Mouse (Mus musculus) v-Abl transformed pro-B cells (cell line): ENCODE measurements around the gene Med14.

Experiments used
- in situ Hi-C, 2 experiments: fragments of 400-800 bp; cut with MboI; formaldehyde crosslinking; loops; one replicate each; pipeline ENCODE4 v1.15.1; 2025; ENCODE audit not compliant: unreplicated experiment in 2 of 2

Med14 gene

DNA sequence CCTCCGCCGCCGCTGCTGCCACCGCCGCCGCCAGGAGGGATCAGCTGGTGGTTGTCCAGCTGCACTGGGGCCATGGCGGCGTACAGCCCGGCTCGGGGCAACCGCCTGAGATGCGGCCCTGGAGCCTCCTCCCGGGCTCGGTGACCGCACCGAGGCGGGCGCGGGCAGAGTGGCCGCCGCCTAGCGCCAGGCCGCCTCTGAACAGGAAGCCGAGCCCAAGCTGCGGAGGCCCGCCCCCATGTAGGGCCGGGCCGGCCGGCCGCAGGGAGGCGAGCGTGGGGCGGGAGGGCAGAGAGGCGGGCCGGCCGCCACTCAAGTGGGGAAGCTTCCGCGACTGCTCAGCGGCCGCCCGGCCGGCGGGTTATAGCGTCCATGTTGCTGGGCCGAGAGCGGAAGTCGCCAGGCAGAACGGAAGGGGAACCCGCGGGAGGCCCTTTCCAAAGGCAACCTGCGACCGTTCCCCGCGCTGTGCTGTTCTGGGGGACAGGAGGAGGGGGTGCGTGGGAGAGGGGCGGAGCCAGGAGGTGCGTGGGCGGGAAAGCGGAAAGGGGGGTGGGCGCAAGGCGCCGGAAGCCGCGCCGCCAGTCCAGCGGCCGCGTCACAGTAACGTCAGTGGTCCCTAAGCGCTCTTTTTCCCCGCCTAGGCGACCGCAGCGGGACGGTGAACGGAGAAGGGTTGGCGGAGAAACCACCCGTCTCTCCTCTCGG lies at the start of gene Med14:
Med14 (minus strand) TSS at position 448 of the 708 bp plus-strand sequence.
- in situ Hi-C loops, result no loop called here

- in situ Hi-C loops, result no loop called here
These were observed 38.7 kb upstream of the Med14 start for GRCm38 (mm10) chrX:12800559-12800958.

DNA sequence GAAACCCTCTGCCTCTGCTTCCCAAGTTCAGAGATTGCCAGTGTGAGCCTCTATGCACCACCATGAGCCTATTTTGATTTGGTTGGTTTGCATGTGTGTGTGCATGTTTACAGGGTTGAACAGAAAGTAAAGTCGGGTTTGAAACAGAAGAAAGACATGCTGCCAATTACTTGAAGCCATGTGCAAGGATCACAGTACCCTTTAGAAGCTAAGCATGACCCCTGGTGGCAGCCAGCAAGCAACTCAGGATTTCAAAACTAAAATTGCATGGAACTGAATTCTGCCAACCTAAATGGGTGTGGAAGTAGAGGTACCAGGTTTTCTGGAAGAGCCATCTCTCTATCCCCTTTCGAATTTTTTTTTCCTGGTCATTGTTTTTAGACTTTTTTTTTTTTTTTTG lies 33.0 kb upstream of the Med14 start:
- in situ Hi-C loops, result loop anchor here (5.0 kb wide), 1 partner anchor 118 kb away; no protein-coding TSS in a partner anchor

DNA sequence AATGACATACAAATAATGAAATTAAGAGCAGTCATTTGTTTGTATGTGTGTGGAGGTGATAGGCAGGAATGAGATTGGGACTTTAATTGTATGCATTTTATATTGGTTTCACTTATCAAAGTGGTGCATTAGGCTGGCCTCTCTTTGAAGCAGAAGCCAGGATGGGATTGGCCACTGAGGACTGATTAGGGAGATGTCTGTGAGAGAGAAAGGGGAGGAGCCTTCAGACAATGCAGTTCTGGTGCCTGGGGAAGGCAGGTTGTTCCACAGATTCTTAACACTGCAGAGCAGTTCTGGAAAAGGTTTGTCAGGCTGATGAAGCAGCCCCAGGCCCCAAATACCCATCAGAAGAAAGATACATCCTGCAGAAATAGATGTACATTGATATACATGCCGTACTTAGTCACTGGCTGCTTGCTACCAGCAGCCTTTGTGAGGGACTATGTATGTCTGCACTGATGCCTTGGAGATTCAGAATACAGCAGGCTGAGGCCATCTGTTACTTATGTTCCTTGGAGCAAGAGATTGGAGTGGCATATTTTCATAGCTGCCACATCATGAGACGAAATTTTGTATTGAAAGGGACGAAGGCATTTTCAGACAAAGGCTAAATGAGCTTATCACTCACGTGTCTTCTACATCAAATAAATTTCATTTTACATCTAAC lies 29.9 kb upstream of the Med14 start:
- in situ Hi-C loops, result no loop called here

DNA sequence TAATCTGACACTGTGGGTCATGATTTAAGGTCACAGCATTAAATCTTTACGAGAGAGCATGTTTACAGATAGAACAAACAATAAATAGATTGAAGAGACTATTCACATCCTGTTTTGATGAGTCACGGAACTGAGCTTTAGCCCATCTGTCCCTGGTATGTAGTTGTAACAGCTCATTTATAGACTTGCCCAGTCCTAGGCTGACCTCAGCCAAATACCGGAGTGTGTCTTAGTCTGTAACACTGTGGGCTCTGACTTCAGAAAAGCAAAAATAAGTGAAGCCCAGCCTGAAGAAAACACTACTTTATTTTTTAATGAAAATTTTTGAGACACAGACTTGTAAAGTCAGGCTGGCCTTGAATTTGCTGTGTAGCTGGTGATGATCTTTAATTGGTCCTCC lies 11.4 kb upstream of the Med14 start:
- in situ Hi-C loops, result no loop called here

- in situ Hi-C loops, result no loop called here
These were observed 9.7 kb upstream of the Med14 start for GRCm38 (mm10) chrX:12771561-12771960.

GRCm38 (mm10) chrX:12768571-12768970 lies 6.7 kb upstream of the Med14 start:
- in situ Hi-C loops, result no loop called here

DNA sequence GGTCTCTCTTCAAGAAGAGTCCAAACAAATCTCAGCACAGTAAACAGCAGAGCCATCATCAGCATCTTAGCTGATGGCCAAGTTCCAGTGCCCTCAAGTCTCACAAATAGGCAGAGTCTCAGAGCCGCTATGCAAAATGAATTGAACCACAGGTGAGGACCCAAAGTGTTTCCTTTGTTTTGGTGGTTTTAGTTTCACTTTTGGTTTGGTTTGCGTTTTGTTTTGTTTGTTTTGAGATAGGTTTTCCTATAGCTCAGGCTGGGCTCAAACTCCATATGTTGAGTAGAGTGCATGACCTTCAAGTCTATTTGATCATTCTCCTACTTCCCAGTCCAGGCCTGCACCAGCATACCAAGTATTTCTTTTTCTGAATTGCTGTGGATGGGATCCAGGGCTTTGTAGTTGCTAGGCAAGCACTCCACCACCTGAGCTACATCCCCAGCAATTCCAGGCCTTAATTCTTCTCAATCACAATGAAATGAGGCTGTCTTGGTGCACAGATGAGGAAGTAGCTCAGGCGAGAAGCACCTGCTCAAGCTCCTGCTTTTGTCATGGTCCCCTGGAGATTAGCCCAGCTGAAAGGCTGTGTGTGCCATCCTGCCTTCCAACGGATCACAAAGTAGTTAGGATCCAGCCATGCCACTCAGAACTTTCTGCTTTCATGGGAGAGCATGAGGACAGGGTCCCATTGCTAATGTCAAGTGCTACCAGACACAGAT lies 5.1 kb upstream of the Med14 start:
- in situ Hi-C loops, result no loop called here

DNA sequence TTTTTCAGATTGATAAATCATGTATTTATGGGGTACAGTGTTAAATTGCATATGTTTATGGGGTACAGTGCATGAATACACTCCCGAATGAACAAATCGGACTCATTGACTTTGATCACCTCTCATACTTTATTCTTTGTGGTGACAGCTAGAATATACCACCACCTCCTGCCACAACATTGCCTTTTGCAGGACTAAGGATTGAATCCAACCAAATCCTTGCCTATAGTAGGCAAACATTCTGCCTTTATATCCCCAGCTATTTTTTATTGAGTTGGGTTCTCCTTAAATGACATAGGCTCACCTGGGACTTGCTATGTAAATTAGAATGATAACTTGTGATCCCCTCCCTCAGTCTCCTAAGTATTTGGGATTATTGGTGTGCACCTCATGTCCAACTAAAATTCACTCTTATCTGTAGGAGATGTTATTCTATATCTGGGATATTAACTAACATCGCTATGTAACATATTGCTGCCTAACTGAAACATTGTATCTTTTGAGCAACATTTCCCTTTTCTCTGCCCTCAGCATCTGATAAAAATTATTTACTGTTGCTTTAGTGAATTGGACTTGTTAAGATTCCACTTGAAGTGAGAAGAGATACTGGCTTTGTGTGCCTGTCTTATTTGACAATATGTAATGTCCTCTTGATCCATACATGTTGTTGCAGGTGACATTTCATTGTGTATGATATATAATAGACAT lies 1.4 kb upstream of the Med14 start:
- in situ Hi-C loops, result no loop called here

- in situ Hi-C loops, result no loop called here
These were observed 657 bp upstream of the Med14 start for GRCm38 (mm10) chrX:12762334-12763126.

GRCm38 (mm10) chrX:12761259-12761625 lies 631 bp downstream of the Med14 start:
- in situ Hi-C loops, result no loop called here

- in situ Hi-C loops, result no loop called here
These were observed 1.4 kb downstream of the Med14 start for GRCm38 (mm10) chrX:12760501-12760900.

DNA sequence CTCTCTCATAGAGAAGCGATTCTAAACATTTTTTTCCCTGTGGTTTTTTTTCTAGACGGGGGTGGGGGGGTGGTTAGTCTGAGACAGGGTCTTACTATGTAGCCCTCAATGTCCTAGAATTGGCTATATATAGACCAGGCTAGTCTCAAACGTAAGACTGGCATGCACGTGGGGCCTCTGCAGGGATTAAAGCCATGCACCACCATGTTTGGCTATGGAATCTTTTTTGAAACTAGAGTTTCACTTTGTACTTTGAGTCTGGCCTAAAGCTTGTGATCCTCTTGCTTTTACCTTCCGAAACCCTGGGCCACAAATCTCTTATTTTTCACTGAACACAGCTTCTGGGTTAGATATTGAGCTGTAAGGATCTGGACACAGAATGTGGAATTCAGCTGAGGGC lies 2.2 kb downstream of the Med14 start:
- in situ Hi-C loops, result no loop called here

GRCm38 (mm10) chrX:12747886-12748285 lies 14.0 kb downstream of the Med14 start:
- in situ Hi-C loops, result no loop called here

- in situ Hi-C loops, result no loop called here
These were observed 15.1 kb downstream of the Med14 start for GRCm38 (mm10) chrX:12746729-12747128.

DNA sequence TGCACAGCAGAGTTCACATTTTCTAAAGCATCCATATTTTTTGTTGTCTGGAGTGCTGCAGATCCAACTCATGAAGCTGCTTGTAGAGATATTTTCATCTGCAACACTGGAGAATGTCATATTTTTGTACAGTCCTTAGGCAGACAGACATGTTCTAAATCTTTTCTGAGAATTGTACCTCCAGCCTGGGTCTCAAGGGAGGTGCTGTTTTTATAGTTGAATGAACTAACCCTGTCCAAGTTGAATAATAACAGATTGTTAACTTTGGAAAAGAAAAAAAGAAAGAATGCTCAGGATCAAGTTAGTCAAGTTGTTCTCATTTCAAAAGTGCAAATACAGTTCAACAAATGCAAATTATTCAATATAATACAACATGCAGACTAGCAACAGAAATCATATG lies 21.5 kb downstream of the Med14 start:
- in situ Hi-C loops, result no loop called here

DNA sequence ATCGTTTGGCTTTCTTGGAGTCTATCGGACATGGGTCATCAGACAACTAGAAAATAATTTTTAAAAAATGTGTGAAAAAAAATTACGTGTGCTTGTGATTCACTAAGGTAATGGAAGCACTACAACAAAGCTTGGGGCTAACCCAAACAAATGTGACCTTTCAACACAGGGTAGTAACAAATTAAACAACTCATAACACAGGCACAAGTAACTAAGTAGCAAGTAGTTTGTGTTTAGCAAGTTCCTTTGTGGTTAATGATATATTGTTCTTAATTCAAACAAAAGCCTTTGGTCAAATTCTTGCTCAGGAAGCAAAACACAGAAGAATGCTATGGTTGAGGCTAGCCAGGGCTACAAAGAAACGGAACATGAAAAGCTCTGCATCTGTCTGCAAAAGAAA lies 45.8 kb downstream of the Med14 start:
- in situ Hi-C loops, result no loop called here

DNA sequence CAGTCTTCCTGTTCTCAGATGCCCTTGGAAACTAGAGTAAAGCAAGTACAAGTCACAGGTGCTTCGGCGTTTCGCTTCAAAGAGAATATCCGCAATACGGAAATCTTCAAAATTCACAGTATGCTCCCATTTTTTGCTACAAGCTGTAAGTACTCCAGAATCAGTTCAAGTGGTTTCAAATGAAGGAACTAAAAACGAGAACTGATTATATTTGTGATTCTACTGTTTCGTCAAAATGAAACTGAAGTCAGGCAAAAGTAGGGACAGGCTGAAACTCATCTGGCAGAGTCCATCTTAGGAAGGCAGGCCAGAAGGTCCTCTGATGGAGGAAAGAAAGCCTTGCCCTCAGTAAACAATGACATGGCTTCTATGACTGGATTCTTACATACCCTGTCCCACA lies 48.1 kb downstream of the Med14 start:
- in situ Hi-C loops, result no loop called here

GRCm38 (mm10) chrX:12686910-12687309 lies 75.0 kb downstream of the Med14 start:
- in situ Hi-C loops, result loop anchor here (25.0 kb wide), 2 partner anchors 425 to 450 kb away; no protein-coding TSS in a partner anchor

DNA sequence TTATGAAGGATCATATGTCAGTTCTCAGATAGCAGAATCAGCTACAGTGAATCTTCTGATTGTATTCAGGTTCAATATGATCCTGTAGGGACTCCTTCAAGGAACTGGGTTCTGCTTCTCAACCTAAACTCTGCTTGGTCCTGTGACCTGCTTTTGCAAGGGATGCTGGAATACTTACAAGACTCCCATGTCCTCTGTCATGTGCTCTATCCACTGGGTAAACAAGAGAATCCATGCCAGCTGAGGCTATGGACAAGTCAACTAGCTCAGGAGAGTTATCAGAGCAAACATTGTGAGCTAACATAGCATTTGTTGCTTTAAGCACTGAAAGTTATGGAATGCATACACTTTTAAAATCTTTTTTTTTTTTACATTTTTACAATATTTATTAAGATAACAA lies 75.8 kb downstream of the Med14 start:
- in situ Hi-C loops, result loop anchor here (25.0 kb wide), 2 partner anchors 426 to 451 kb away; no protein-coding TSS in a partner anchor
